Mouse (Mus musculus): ENCODE data around the gene Ifrd1.

DNA sequence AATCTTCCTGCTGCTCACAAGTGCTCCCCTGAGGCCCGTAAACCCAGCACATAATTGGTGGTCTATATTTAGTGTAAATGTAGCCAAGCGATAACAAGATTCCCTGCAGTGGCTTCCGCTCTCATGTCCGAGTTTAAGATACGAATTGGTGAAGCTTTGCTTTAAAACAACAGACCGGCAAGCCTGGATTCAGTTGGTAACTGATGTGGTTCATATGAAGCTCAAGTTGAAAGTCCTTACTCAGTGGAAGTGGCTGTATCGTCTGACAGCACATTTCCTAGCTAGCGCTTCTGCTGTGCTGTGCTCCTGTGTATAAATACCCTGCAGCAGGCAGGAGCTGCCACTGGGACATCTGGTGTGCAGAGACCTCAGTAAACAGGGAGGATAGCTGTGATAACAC, 49.0 kb downstream of the Ifrd1 start, which contains the start of gene Lsmem1:
- TF ChIP-seq POLR2A (IDR thresholded peaks at IDR 0.05; ENCODE audit: borderline replicate concordance, extremely low read depth, low read depth, low read length) = no peak
- TF ChIP-seq CTCF (IDR thresholded peaks at IDR 0.05; ENCODE audit: insufficient read depth, low read length) = no peak
